Mouse (Mus musculus): Measurements from ENCODE around the gene Abcg5.

Gene Abcg5

GRCm38 (mm10) chr17:84645119-84645518, 37.7 kb downstream of the Abcg5 start:
- DNase-seq (ENCODE audit: low spot score in 2 of 2): no peak

GRCm38 (mm10) chr17:84644292-84645050, 38.3 kb downstream of the Abcg5 start:
- no peak for DNase-seq (ENCODE audit: low spot score in 2 of 2)

GRCm38 (mm10) chr17:84642324-84642723, 40.5 kb downstream of the Abcg5 start:
- no peak for DNase-seq (ENCODE audit: low spot score in 2 of 2)

- DNase-seq (ENCODE audit: low spot score in 2 of 2): peak; percentile 40 to 74
Observed at GRCm38 (mm10) chr17:84641893-84642292, 40.9 kb downstream of the Abcg5 start.

GRCm38 (mm10) chr17:84639796-84640378, 42.9 kb downstream of the Abcg5 start:
- DNase-seq (ENCODE audit: low spot score in 2 of 2): no peak

- no peak for DNase-seq (ENCODE audit: low spot score in 2 of 2)
Observed at GRCm38 (mm10) chr17:84637971-84638370, 44.8 kb downstream of the Abcg5 start.

- no peak for DNase-seq (ENCODE audit: low spot score in 2 of 2)
Observed at GRCm38 (mm10) chr17:84636328-84636727, 46.5 kb downstream of the Abcg5 start.

GRCm38 (mm10) chr17:84633443-84633842, 49.4 kb downstream of the Abcg5 start:
- DNase-seq (ENCODE audit: low spot score in 2 of 2): peak in 1 of 2 experiments; percentile 31

- no peak for DNase-seq (ENCODE audit: low spot score in 2 of 2)
Observed at GRCm38 (mm10) chr17:84631836-84632235, 51.0 kb downstream of the Abcg5 start.

- no peak for DNase-seq (ENCODE audit: low spot score in 2 of 2)
Observed at GRCm38 (mm10) chr17:84628611-84629010, 54.2 kb downstream of the Abcg5 start.

- DNase-seq (ENCODE audit: low spot score in 2 of 2): no peak
Observed at GRCm38 (mm10) chr17:84627721-84628120, 55.1 kb downstream of the Abcg5 start.

- DNase-seq (ENCODE audit: low spot score in 2 of 2): no peak
Observed at GRCm38 (mm10) chr17:84626857-84627305, 55.9 kb downstream of the Abcg5 start.

GRCm38 (mm10) chr17:84626276-84626856, 56.4 kb downstream of the Abcg5 start, which contains the start of gene Dync2li1:
Gene Dync2li1, plus strand, starts transcription at chr17:84626496.
- DNase-seq (ENCODE audit: low spot score in 2 of 2): peak; percentile 28 to 82

GRCm38 (mm10) chr17:84622873-84623272, 59.9 kb downstream of the Abcg5 start:
- DNase-seq (ENCODE audit: low spot score in 2 of 2): no peak

GRCm38 (mm10) chr17:84622028-84622427, 60.8 kb downstream of the Abcg5 start:
- no peak for DNase-seq (ENCODE audit: low spot score in 2 of 2)

- no peak for DNase-seq (ENCODE audit: low spot score in 2 of 2)
Observed at GRCm38 (mm10) chr17:84621209-84621608, 61.6 kb downstream of the Abcg5 start.

- no peak for DNase-seq (ENCODE audit: low spot score in 2 of 2)
Observed at GRCm38 (mm10) chr17:84620610-84621009, 62.2 kb downstream of the Abcg5 start.

GRCm38 (mm10) chr17:84620076-84620475, 62.7 kb downstream of the Abcg5 start:
- DNase-seq (ENCODE audit: low spot score in 2 of 2): no peak

GRCm38 (mm10) chr17:84619112-84619511, 63.7 kb downstream of the Abcg5 start:
- DNase-seq (ENCODE audit: low spot score in 2 of 2): no peak

- no peak for DNase-seq (ENCODE audit: low spot score in 2 of 2)
Observed at GRCm38 (mm10) chr17:84617953-84618352, 64.9 kb downstream of the Abcg5 start.

GRCm38 (mm10) chr17:84616526-84617074, 66.2 kb downstream of the Abcg5 start:
- no peak for DNase-seq (ENCODE audit: low spot score in 2 of 2)

GRCm38 (mm10) chr17:84615811-84616210, 67.0 kb downstream of the Abcg5 start:
- DNase-seq (ENCODE audit: low spot score in 2 of 2): no peak

GRCm38 (mm10) chr17:84611971-84612370, 70.8 kb downstream of the Abcg5 start:
- DNase-seq (ENCODE audit: low spot score in 2 of 2): no peak
